Mouse (Mus musculus): ENCODE results near the gene Ost4. TPM values are rescaled to one million over a fixed set of nuclear protein-coding genes. Genes with fewer than 3 reads are reported as not detected.

The Ost4 gene
- polyA plus RNA-seq, 1 experiment from 2014 or later, result 376 TPM

- Histone ChIP-seq H3K4me3 (ENCODE audit: low read depth, low read length) (no peak overlapping the region), H3K4me1 (ENCODE audit: control insufficient read depth, insufficient read depth, low read length) (peaks cover 19% of the 10 kb centered on the region), H3K4me2 (no peak overlapping the region), H3K27ac (ENCODE audit: low read depth, low read length) (no peak overlapping the region), H3K27me3 (ENCODE audit: control insufficient read depth, insufficient read depth, low read length) (no peaks in the 10 kb centered on the region; the same call in 1 of the 2 replicates), H3K9me3 (ENCODE audit: control insufficient read depth, low read length) (no peaks in the 10 kb centered on the region), H3K36me3 (ENCODE audit: control insufficient read depth, insufficient read depth, low read length) (no peaks in the 10 kb centered on the region; the same call in 1 of the 2 replicates), H3K9ac (ENCODE audit: low read length) (no peak overlapping the region)
- 72% methylated on average over 11 of the region's 11 CpGs for WGBS
- ATAC-seq (ENCODE audit: low FRiP score) (no peak), DNase-seq (ENCODE audit: low spot score, missing footprints) (no peak)
Observed at GRCm38 (mm10) chr5:30919831-30920614, 12.4 kb upstream of the Ost4 start.

DNA sequence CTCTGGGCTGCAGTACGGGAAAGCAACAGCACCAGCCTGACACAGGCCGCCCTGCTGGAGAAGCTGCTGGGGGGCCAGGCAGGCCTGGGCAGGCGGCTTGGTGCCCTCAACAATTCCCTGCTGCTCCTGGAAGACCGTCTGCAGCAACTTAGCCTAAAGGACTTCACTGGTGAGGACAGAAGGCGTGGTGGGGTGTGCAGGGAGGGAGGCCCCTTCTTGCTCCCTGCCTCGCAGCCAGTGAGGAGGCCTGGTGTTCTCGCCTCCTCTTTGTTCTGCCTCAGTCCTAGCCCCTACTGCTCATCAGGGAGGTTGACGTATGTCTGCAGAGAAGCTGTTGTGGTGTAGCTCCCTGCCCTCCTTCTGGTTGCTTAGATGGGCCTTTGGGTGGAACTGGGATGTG lies 11.1 kb upstream of the Ost4 start:
- peaks cover 21% of the 10 kb centered on the region for H3K4me1 ChIP-seq (ENCODE audit: control insufficient read depth, insufficient read depth, low read length)
- H3K27ac ChIP-seq (ENCODE audit: low read depth, low read length), result no peak overlapping the region
- no peak overlapping the region for H3K4me2 ChIP-seq
- no peaks in the 10 kb centered on the region; the same call in 1 of the 2 replicates for H3K27me3 ChIP-seq (ENCODE audit: control insufficient read depth, insufficient read depth, low read length)
- no peak for ATAC-seq (ENCODE audit: low FRiP score)
- no peaks in the 10 kb centered on the region for H3K9me3 ChIP-seq (ENCODE audit: control insufficient read depth, low read length)
- H3K4me3 ChIP-seq (ENCODE audit: low read depth, low read length), result no peak overlapping the region
- H3K9ac ChIP-seq (ENCODE audit: low read length), result no peak overlapping the region
- WGBS, result 69% methylated on average over 8 of the region's 8 CpGs
- no peaks in the 10 kb centered on the region; the same call in 1 of the 2 replicates for H3K36me3 ChIP-seq (ENCODE audit: control insufficient read depth, insufficient read depth, low read length)
- no peak for DNase-seq (ENCODE audit: low spot score, missing footprints)

GRCm38 (mm10) chr5:30917891-30918670 lies 10.5 kb upstream of the Ost4 start:
- Histone ChIP-seq H3K36me3 (ENCODE audit: control insufficient read depth, insufficient read depth, low read length) (no peaks in the 10 kb centered on the region; the same call in 1 of the 2 replicates), H3K4me2 (no peak overlapping the region), H3K4me1 (ENCODE audit: control insufficient read depth, insufficient read depth, low read length) (peaks cover 26% of the 10 kb centered on the region), H3K9me3 (ENCODE audit: control insufficient read depth, low read length) (no peaks in the 10 kb centered on the region), H3K27ac (ENCODE audit: low read depth, low read length) (no peak overlapping the region), H3K27me3 (ENCODE audit: control insufficient read depth, insufficient read depth, low read length) (no peaks in the 10 kb centered on the region; the same call in 1 of the 2 replicates), H3K9ac (ENCODE audit: low read length) (no peak overlapping the region), H3K4me3 (ENCODE audit: low read depth, low read length) (no peak overlapping the region)
- ATAC-seq (ENCODE audit: low FRiP score) (no peak), DNase-seq (ENCODE audit: low spot score, missing footprints) (no peak)
- WGBS, result 79% methylated on average over 31 of the region's 31 CpGs

DNA sequence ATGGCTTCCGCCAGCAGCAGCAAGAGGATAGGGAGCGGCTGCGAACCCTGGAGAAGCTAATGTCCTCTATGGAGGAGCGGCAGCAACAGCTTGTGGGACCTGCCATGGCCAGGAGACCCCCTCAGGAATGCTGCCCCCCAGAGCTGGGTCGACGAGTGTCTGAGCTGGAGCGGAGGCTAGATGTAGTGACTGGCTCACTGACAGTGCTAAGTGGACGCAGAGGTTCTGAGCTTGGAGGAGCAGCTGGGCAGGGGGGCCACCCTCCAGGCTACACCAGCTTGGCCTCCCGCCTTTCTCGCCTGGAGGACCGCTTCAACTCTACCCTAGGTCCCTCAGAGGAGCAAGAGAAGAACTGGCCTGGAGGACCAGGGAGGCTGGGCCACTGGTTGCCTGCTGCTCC lies 9.8 kb upstream of the Ost4 start:
- no peak for ATAC-seq (ENCODE audit: low FRiP score)
- peaks cover 28% of the 10 kb centered on the region for H3K4me1 ChIP-seq (ENCODE audit: control insufficient read depth, insufficient read depth, low read length)

GRCm38 (mm10) chr5:30916841-30917240 lies 9.3 kb upstream of the Ost4 start:
- no peak overlapping the region for H3K4me2 ChIP-seq
- DNase-seq (ENCODE audit: low spot score, missing footprints) (no peak), ATAC-seq (ENCODE audit: low FRiP score) (no peak)
- no peaks in the 10 kb centered on the region for H3K9me3 ChIP-seq (ENCODE audit: control insufficient read depth, low read length)
- no peaks in the 10 kb centered on the region; the same call in 1 of the 2 replicates for H3K27me3 ChIP-seq (ENCODE audit: control insufficient read depth, insufficient read depth, low read length)
- no peaks in the 10 kb centered on the region; the same call in 1 of the 2 replicates for H3K36me3 ChIP-seq (ENCODE audit: control insufficient read depth, insufficient read depth, low read length)
- H3K27ac ChIP-seq (ENCODE audit: low read depth, low read length), result no peak overlapping the region
- no peak overlapping the region for H3K9ac ChIP-seq (ENCODE audit: low read length)
- peaks cover 23% of the 10 kb centered on the region for H3K4me1 ChIP-seq (ENCODE audit: control insufficient read depth, insufficient read depth, low read length)
- WGBS, result 95% methylated on average over 9 of the region's 9 CpGs
- H3K4me3 ChIP-seq (ENCODE audit: low read depth, low read length), result no peak overlapping the region

More for the DNA sequence above, 9.8 kb upstream of the Ost4 start:
- WGBS, result 92% methylated on average over 11 of the region's 11 CpGs
- Histone ChIP-seq H3K9me3 (ENCODE audit: control insufficient read depth, low read length) (no peaks in the 10 kb centered on the region), H3K4me2 (no peak overlapping the region), H3K4me3 (ENCODE audit: low read depth, low read length) (no peak overlapping the region), H3K27me3 (ENCODE audit: control insufficient read depth, insufficient read depth, low read length) (no peaks in the 10 kb centered on the region; the same call in 1 of the 2 replicates), H3K9ac (ENCODE audit: low read length) (no peak overlapping the region), H3K36me3 (ENCODE audit: control insufficient read depth, insufficient read depth, low read length) (no peaks in the 10 kb centered on the region; the same call in 1 of the 2 replicates), H3K27ac (ENCODE audit: low read depth, low read length) (no peak overlapping the region)
- DNase-seq (ENCODE audit: low spot score, missing footprints), result no peak

DNA sequence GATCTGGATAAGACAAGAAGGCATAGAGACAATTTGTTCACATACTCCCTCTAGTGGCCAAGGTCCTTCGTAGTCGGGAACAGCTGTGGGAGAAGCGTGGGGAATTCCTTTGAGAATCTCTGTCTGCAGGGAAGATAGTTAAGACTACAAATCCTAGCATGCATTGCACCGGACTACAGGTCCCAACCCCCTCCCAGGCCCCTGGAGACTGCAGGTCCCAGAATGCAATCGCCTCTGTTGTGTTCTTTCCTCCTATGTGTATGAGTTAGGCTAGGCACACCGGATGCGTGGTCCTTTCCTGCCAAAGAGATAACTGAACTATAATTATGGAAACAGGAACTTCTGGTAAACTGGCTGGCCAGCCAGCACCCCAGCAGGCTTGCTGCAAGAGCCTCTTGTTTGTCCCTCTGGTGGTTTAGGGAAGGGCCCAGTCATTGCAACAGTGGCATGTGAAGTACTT lies 8.4 kb upstream of the Ost4 start:
- Histone ChIP-seq H3K4me3 (ENCODE audit: low read depth, low read length) (no peak overlapping the region), H3K4me2 (peak overlapping the region; percentile 25; the same call in 1 of the 2 replicates), H3K4me1 (ENCODE audit: control insufficient read depth, insufficient read depth, low read length) (peaks cover 20% of the 10 kb centered on the region; the same call in 1 of the 2 replicates), H3K27me3 (ENCODE audit: control insufficient read depth, insufficient read depth, low read length) (no peaks in the 10 kb centered on the region; the same call in 1 of the 2 replicates), H3K9me3 (ENCODE audit: control insufficient read depth, low read length) (no peaks in the 10 kb centered on the region), H3K9ac (ENCODE audit: low read length) (peak overlapping the region; percentile 41), H3K36me3 (ENCODE audit: control insufficient read depth, insufficient read depth, low read length) (no peaks in the 10 kb centered on the region; the same call in 1 of the 2 replicates), H3K27ac (ENCODE audit: low read depth, low read length) (no peak overlapping the region)
- peak; percentile 87 for ATAC-seq (ENCODE audit: low FRiP score)
- DNase-seq (ENCODE audit: low spot score, missing footprints), result peak; percentile 96
- WGBS, result 8% methylated on average over 7 of the region's 7 CpGs

GRCm38 (mm10) chr5:30915456-30915855 lies 7.9 kb upstream of the Ost4 start:
- peak overlapping the region; percentile 10; the same call in 1 of the 2 replicates for H3K4me2 ChIP-seq
- peaks cover 20% of the 10 kb centered on the region; the same call in 1 of the 2 replicates for H3K4me1 ChIP-seq (ENCODE audit: control insufficient read depth, insufficient read depth, low read length)
- no peaks in the 10 kb centered on the region for H3K27me3 ChIP-seq (ENCODE audit: control insufficient read depth, insufficient read depth, low read length)
- H3K36me3 ChIP-seq (ENCODE audit: control insufficient read depth, insufficient read depth, low read length), result no peaks in the 10 kb centered on the region; the same call in 1 of the 2 replicates
- DNase-seq (ENCODE audit: low spot score, missing footprints), result no peak
- H3K9me3 ChIP-seq (ENCODE audit: control insufficient read depth, low read length), result no peaks in the 10 kb centered on the region
- peak; percentile 63 for ATAC-seq (ENCODE audit: low FRiP score)
- no peak overlapping the region for H3K4me3 ChIP-seq (ENCODE audit: low read depth, low read length)
- H3K9ac ChIP-seq (ENCODE audit: low read length), result peak overlapping the region; percentile 39; the same call in 1 of the 2 replicates
- H3K27ac ChIP-seq (ENCODE audit: low read depth, low read length), result peak overlapping the region; percentile 35; the same call in 1 of the 2 replicates
- WGBS, result 70% methylated on average over 9 of the region's 9 CpGs

DNA sequence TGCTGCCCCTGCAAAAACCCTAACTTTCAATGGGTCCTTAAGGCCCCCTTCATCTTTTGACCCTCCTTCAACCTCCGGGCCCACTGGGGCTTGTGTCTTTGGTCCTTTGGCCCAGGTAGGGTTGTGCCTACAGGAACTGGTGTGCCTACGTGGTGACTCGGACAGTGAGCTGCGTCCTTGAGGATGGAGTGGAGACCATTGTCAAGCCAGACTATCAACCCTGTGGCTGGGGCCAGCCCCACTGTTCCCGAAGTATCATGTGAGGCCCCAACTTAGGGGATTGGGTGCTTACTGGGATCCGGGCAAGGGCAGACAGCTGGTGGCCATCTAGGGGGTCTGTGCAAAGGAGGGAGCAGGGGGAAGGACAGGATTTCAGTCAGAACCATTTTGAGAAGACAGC lies 7.3 kb upstream of the Ost4 start:
- DNase-seq (ENCODE audit: low spot score, missing footprints), result no peak
- Histone ChIP-seq H3K36me3 (ENCODE audit: control insufficient read depth, insufficient read depth, low read length) (no peaks in the 10 kb centered on the region; the same call in 1 of the 2 replicates), H3K4me1 (ENCODE audit: control insufficient read depth, insufficient read depth, low read length) (peaks cover 20% of the 10 kb centered on the region; the same call in 1 of the 2 replicates), H3K4me2 (0 out of 2 replicates have a peak overlapping the region, but pooled peaks have one; percentile 10), H3K27me3 (ENCODE audit: control insufficient read depth, insufficient read depth, low read length) (no peaks in the 10 kb centered on the region), H3K4me3 (ENCODE audit: low read depth, low read length) (no peak overlapping the region), H3K27ac (ENCODE audit: low read depth, low read length) (0 out of 2 replicates have a peak overlapping the region, but pooled peaks have one; percentile 35), H3K9me3 (ENCODE audit: control insufficient read depth, low read length) (no peaks in the 10 kb centered on the region), H3K9ac (ENCODE audit: low read length) (0 out of 2 replicates have a peak overlapping the region, but pooled peaks have one; percentile 9)
- WGBS, result 78% methylated on average over 6 of the region's 6 CpGs
- no peak for ATAC-seq (ENCODE audit: low FRiP score)

All from midbrain, embryonic 11.5 days (tissue).